Mouse (Mus musculus) midbrain, embryonic 11.5 days (tissue): Measurements from ENCODE around the gene Prr29. TPM values are rescaled to one million over a fixed set of nuclear protein-coding genes. Genes with fewer than 3 reads are reported as not detected.
A peak's percentile ranks its signal among the peaks of the same experiment; 100 is the strongest.

Source experiments
- ATAC-seq: fragments of 200-750 bp; cut with Nextera tagmentation; 2 replicates; pipeline ENCODE4 v1.8.0; 2017; ENCODE audit warnings: moderate TSS enrichment, moderate library complexity; ENCODE audit not compliant: low FRiP score
- DNase-seq: peaks from one replicate; pipeline ENCODE4 v3.0.0; 2015; ENCODE audit warnings: low spot score; ENCODE audit errors: missing footprints
- H3K27ac ChIP-seq: fragments of 300-500 bp; sonication (generic); 2 replicates; pipeline ENCODE4 v1.5.1; 2014; ENCODE audit warnings: low read depth, low read length
- H3K27me3 ChIP-seq: fragments of 300-500 bp; sonication (generic); 2 replicates; pipeline ENCODE4 v1.6.1; 2014; ENCODE audit warnings: mild to moderate bottlenecking, low read length, moderate library complexity, mixed read lengths; ENCODE audit not compliant: control insufficient read depth, insufficient read depth
- H3K36me3 ChIP-seq: fragments of 300-500 bp; sonication (generic); 2 replicates; pipeline ENCODE4 v1.6.1; 2014; ENCODE audit warnings: mild to moderate bottlenecking, low read length, moderate library complexity, mixed read lengths; ENCODE audit not compliant: control insufficient read depth, insufficient read depth
- H3K4me1 ChIP-seq: fragments of 300-500 bp; sonication (generic); 2 replicates; pipeline ENCODE4 v1.6.1; 2014; ENCODE audit warnings: low read length; ENCODE audit not compliant: control insufficient read depth, insufficient read depth
- H3K4me2 ChIP-seq: fragments of 300-500 bp; sonication (generic); 2 replicates; pipeline ENCODE4 v1.6.1; 2014; ENCODE audit warnings: mild to moderate bottlenecking, moderate library complexity
- H3K4me3 ChIP-seq: fragments of 300-500 bp; sonication (generic); 2 replicates; pipeline ENCODE4 v1.5.1; 2014; ENCODE audit warnings: low read depth, low read length
- H3K9ac ChIP-seq: fragments of 300-500 bp; sonication (generic); 2 replicates; pipeline ENCODE4 v1.6.1; 2014; ENCODE audit warnings: low read length
- H3K9me3 ChIP-seq: fragments of 300-500 bp; sonication (generic); 2 replicates; pipeline ENCODE4 v1.6.1; 2016; ENCODE audit warnings: low read length; ENCODE audit not compliant: control insufficient read depth
- WGBS: fragments of 180-500 bp; shearing (Covaris S2); extraction: QIAGEN DNeasy Blood & Tissue Kit; methylation state at CpG from one replicate; pipeline ENCODE4 v1.1.7; 2014; 5-methylcytosine and 5-hydroxymethylcytosine counted together
- polyA plus RNA-seq: library from polyadenylated mRNA; unstranded; fragments of >200 nt; fragmentation: Nextera tagmentation; extraction: Ambion mirVana; gene quantifications from 2 replicates; pipeline ENCODE4 v1.2.1, GENCODE M21; 2014

Gene Prr29
- polyA plus RNA-seq, 1 experiment from 2014 or later = not detected

- Histone ChIP-seq H3K9ac (no peak overlapping the region), H3K9me3 (no peaks in the 10 kb centered on the region), H3K4me1 (no peaks in the 10 kb centered on the region), H3K4me3 (no peak overlapping the region), H3K4me2 (no peak overlapping the region), H3K27me3 (no peaks in the 10 kb centered on the region), H3K36me3 (no peaks in the 10 kb centered on the region), H3K27ac (no peak overlapping the region)
- DNase-seq (peak; percentile 39), ATAC-seq (no peak)
- WGBS = 72% methylated on average over 4 of the region's 4 CpGs
These were observed 44.7 kb downstream of the Prr29 start for GRCm38 (mm10) chr11:106410011-106410410.

- Histone ChIP-seq H3K4me1 (no peaks in the 10 kb centered on the region), H3K4me2 (no peak overlapping the region), H3K36me3 (no peaks in the 10 kb centered on the region), H3K27ac (no peak overlapping the region), H3K9ac (no peak overlapping the region), H3K9me3 (no peaks in the 10 kb centered on the region), H3K4me3 (no peak overlapping the region), H3K27me3 (no peaks in the 10 kb centered on the region)
- DNase-seq = no peak
- no peak for ATAC-seq
- WGBS = 84% methylated on average over 3 of the region's 3 CpGs
These were observed 45.2 kb downstream of the Prr29 start for GRCm38 (mm10) chr11:106410507-106410906.

GRCm38 (mm10) chr11:106411157-106411556 lies 45.9 kb downstream of the Prr29 start:
- WGBS = 87% methylated on average over 2 of the region's 2 CpGs
- H3K4me1 ChIP-seq = no peaks in the 10 kb centered on the region
- no peak overlapping the region for H3K4me2 ChIP-seq
- ATAC-seq = no peak
- no peak overlapping the region for H3K27ac ChIP-seq
- no peak for DNase-seq
- no peaks in the 10 kb centered on the region for H3K36me3 ChIP-seq
- no peaks in the 10 kb centered on the region for H3K9me3 ChIP-seq
- H3K9ac ChIP-seq = no peak overlapping the region
- no peaks in the 10 kb centered on the region for H3K27me3 ChIP-seq
- H3K4me3 ChIP-seq = no peak overlapping the region

GRCm38 (mm10) chr11:106412641-106413360 lies 47.5 kb downstream of the Prr29 start:
- Histone ChIP-seq H3K9me3 (no peaks in the 10 kb centered on the region), H3K4me3 (no peak overlapping the region), H3K4me2 (no peak overlapping the region), H3K36me3 (no peaks in the 10 kb centered on the region), H3K9ac (no peak overlapping the region), H3K27ac (no peak overlapping the region), H3K27me3 (no peaks in the 10 kb centered on the region), H3K4me1 (no peaks in the 10 kb centered on the region)
- ATAC-seq (no peak), DNase-seq (no peak)
- WGBS = 92% methylated on average over 3 of the region's 3 CpGs

- no peaks in the 10 kb centered on the region for H3K27me3 ChIP-seq
- peak; percentile 4 for DNase-seq
- WGBS = 70% methylated on average over 3 of the region's 3 CpGs
- no peaks in the 10 kb centered on the region for H3K4me1 ChIP-seq
- no peak overlapping the region for H3K4me2 ChIP-seq
- no peaks in the 10 kb centered on the region for H3K36me3 ChIP-seq
- H3K27ac ChIP-seq = no peak overlapping the region
- no peak overlapping the region for H3K9ac ChIP-seq
- ATAC-seq = no peak
- no peak overlapping the region for H3K4me3 ChIP-seq
- H3K9me3 ChIP-seq = no peaks in the 10 kb centered on the region
These were observed 51.1 kb downstream of the Prr29 start for GRCm38 (mm10) chr11:106416331-106416730.

GRCm38 (mm10) chr11:106417860-106418259 lies 52.6 kb downstream of the Prr29 start:
- WGBS = 93% methylated on average over 2 of the region's 2 CpGs
- DNase-seq (no peak), ATAC-seq (no peak)

GRCm38 (mm10) chr11:106418622-106419196 lies 53.4 kb downstream of the Prr29 start:
- 55% methylated on average over 4 of the region's 4 CpGs for WGBS
- no peaks in the 10 kb centered on the region for H3K4me1 ChIP-seq
- DNase-seq = peak; percentile 98
- H3K27me3 ChIP-seq = no peaks in the 10 kb centered on the region
- H3K9me3 ChIP-seq = no peaks in the 10 kb centered on the region
- peak; percentile 57; the same call in 1 of the 2 replicates for ATAC-seq
- H3K4me3 ChIP-seq = no peak overlapping the region
- no peaks in the 10 kb centered on the region for H3K36me3 ChIP-seq
- no peak overlapping the region for H3K27ac ChIP-seq
- no peak overlapping the region for H3K4me2 ChIP-seq
- H3K9ac ChIP-seq = no peak overlapping the region

More at GRCm38 (mm10) chr11:106417860-106418259, 52.6 kb downstream of the Prr29 start:
- Histone ChIP-seq H3K27ac (no peak overlapping the region), H3K4me2 (no peak overlapping the region), H3K9me3 (no peaks in the 10 kb centered on the region), H3K4me3 (no peak overlapping the region), H3K4me1 (no peaks in the 10 kb centered on the region), H3K27me3 (no peaks in the 10 kb centered on the region), H3K36me3 (no peaks in the 10 kb centered on the region), H3K9ac (no peak overlapping the region)

- no peaks in the 10 kb centered on the region for H3K27me3 ChIP-seq
- no peaks in the 10 kb centered on the region for H3K4me1 ChIP-seq
- ATAC-seq (no peak), DNase-seq (no peak)
- H3K36me3 ChIP-seq = no peaks in the 10 kb centered on the region
- no peak overlapping the region for H3K4me2 ChIP-seq
- H3K4me3 ChIP-seq = no peak overlapping the region
- no peak overlapping the region for H3K9ac ChIP-seq
- H3K27ac ChIP-seq = no peak overlapping the region
- WGBS = 81% methylated on average over 9 of the region's 9 CpGs
- H3K9me3 ChIP-seq = no peaks in the 10 kb centered on the region
These were observed 54.2 kb downstream of the Prr29 start for GRCm38 (mm10) chr11:106419262-106420102.

- DNase-seq (no peak), ATAC-seq (no peak)
- 84% methylated on average over 5 of the region's 5 CpGs for WGBS
- Histone ChIP-seq H3K36me3 (no peaks in the 10 kb centered on the region), H3K27me3 (no peaks in the 10 kb centered on the region), H3K9ac (no peak overlapping the region), H3K27ac (no peak overlapping the region), H3K9me3 (no peaks in the 10 kb centered on the region), H3K4me2 (no peak overlapping the region), H3K4me1 (no peaks in the 10 kb centered on the region), H3K4me3 (no peak overlapping the region)
These were observed 59.9 kb downstream of the Prr29 start for GRCm38 (mm10) chr11:106425201-106425600.
